Mouse (Mus musculus): ENCODE results near the gene Fgf15. TPM values are rescaled to one million over a fixed set of nuclear protein-coding genes. Genes with fewer than 3 reads are reported as not detected.

Fgf15 gene
- total and polyA plus RNA-seq, 3 experiments = not detected

DNA sequence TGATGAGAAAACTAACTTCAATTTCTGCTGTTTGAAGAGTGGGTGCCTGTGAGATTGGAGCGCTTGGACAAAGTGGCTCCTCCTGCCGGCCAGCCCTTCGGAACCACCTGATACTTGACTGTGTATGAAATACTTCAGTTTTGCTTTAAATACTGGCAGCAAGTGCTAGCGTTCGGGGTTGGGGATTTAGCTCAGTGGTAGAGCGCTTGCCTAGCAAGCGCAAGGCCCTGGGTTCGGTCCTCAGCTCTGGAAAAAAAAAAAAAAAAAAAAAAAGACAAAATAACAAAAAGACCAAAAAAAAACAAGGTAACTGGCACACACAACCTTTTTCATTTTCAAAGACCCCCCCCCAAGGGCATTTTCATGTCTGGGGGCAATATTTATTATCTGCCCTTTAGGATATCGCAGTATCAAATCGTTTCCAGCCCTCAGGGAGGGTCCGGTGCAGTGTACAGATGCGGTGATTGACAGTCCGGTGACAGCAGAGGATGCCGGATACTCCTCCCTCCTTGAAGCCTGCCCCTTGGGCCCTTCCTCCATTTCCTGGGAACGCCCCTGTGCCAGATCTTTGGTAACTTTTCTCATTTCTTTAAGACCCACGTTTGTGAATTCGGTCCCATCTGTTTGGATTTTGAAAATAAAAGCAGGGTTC is 18.1 kb downstream of the Fgf15 start:
- 5% methylated on average over 17 of the region's 17 CpGs for WGBS
- peak overlapping the region; percentile 92 for H3K4me3 ChIP-seq
- peak overlapping the region; percentile 97 for H3K27ac ChIP-seq
- intact Hi-C loops (cut with DNase I) = no loop called here
- H3K4me1 ChIP-seq (ENCODE audit: control insufficient read depth, insufficient read depth, low read length) = peaks cover 3% of the 10 kb centered on the region
- H3K79me2 ChIP-seq (replicated peaks; ENCODE audit: control insufficient read depth, insufficient read depth, low read length) = 0 out of 2 replicates have a peak, but pooled peaks cover 2% of the 10 kb centered on the region
- TF ChIP-seq CTCF (IDR thresholded peaks at IDR 0.05) = peak; percentile 50
- TF ChIP-seq EP300 (IDR thresholded peaks at IDR 0.05; ENCODE audit: insufficient read depth, low read depth, low read length) = no peak
- TF ChIP-seq POLR2A (IDR thresholded peaks at IDR 0.05; ENCODE audit: insufficient read depth, low read depth, low read length) = no peak
- no peaks in the 10 kb centered on the region for H3K27me3 ChIP-seq (ENCODE audit: control insufficient read depth, insufficient read depth, low read length)
- no peak overlapping the region for H3K9ac ChIP-seq (ENCODE audit: low read depth, low read length)
- no peaks in the 10 kb centered on the region for H3K36me3 ChIP-seq (ENCODE audit: control insufficient read depth, insufficient read depth, low read length)
- DNase-seq = peak in 1 of 2 experiments; percentile 26

DNA sequence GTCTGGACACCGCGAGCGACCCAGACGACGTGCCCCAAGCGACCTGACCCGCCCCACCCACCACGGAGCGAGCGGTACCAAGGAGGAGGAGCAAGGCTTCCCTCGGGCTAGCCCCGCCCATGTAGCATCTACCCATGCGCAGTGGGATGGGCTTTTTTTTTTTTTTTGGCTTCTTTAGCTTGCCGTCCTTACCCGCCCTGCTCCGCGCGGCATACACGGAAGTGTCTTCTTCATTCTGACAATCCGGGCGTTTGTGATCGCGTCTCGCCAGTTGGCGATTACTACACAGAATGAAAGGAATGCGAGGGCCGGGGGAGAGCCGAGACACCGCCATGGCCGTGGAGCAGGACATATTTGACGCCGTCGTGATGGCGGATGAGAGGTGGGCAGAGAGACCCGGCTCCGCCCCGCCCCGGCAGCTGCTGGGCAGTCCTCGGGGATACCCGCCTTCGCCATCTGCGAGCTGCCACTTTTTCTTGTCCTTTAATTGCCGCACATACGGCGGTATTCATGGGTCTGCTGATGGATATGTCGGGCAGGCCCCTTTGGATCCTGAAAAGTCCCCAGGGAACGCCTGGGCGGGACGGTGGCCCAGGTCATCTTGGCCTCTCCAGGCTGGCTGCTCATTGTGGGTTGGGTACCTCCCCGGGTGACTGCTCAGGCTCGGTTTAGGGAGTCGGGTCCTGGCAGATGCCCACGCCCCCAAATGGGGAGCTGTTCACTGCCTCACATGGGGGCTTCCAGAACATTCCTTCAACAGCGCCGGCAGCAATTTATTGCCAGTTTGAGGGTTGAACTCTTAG is 18.8 kb downstream of the Fgf15 start, which contains the start of gene LTO1:
LTO1 (plus strand) TSS at position 153 of the 803 bp plus-strand sequence.
- peak; percentile 92 to 93 for DNase-seq

DNA sequence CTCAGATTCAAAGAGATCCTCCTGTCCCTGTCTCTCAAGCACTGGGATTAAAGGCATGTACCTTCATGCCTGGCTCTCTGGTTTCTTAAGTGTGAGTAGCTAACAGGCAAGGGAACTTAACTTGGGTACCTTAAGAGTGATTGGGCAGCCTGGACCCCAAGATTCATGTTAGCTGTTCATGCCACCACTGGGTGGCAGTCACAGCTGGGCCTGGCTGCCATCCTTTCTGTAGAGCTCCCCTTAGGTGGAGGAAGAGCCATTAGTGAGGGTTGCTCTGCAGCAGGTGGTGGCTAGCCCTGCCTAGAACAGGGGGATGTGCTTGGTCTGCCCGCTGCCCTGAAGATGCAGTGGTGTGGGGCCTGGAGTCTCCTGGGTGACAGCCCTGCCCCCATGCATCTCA is 22.5 kb downstream of the Fgf15 start:
- no peak overlapping the region for H3K4me3 ChIP-seq
- H3K9ac ChIP-seq (ENCODE audit: low read depth, low read length) = no peak overlapping the region
- no peak for DNase-seq
- peaks cover 2% of the 10 kb centered on the region; the same call in 1 of the 2 replicates for H3K79me2 ChIP-seq (replicated peaks; ENCODE audit: control insufficient read depth, insufficient read depth, low read length)
- TF ChIP-seq POLR2A (IDR thresholded peaks at IDR 0.05; ENCODE audit: insufficient read depth, low read depth, low read length) (no peak), CTCF (IDR thresholded peaks at IDR 0.05) (peak; percentile 33)
- H3K27ac ChIP-seq = no peak overlapping the region
- no peaks in the 10 kb centered on the region for H3K36me3 ChIP-seq (ENCODE audit: control insufficient read depth, insufficient read depth, low read length)
- intact Hi-C loops (cut with DNase I) = no loop called here
- WGBS = 84% methylated on average over 1 of the region's 1 CpGs
- no peaks in the 10 kb centered on the region for H3K27me3 ChIP-seq (ENCODE audit: control insufficient read depth, insufficient read depth, low read length)
- peaks cover 3% of the 10 kb centered on the region for H3K4me1 ChIP-seq (ENCODE audit: control insufficient read depth, insufficient read depth, low read length)

More for the DNA sequence above, 18.8 kb downstream of the Fgf15 start, which contains the start of gene LTO1:
- peak; percentile 86 for TF ChIP-seq POLR2A (IDR thresholded peaks at IDR 0.05; ENCODE audit: insufficient read depth, low read depth, low read length)
- TF ChIP-seq EP300 (IDR thresholded peaks at IDR 0.05; ENCODE audit: insufficient read depth, low read depth, low read length) = peak; percentile 71
- no peak for TF ChIP-seq CTCF (IDR thresholded peaks at IDR 0.05)
- H3K27ac ChIP-seq = peak within 1 kb of the TSS; percentile 97
- peak within 1 kb of the TSS; percentile 92 for H3K4me3 ChIP-seq
- peaks cover 3% of the 10 kb centered on the region for H3K4me1 ChIP-seq (ENCODE audit: control insufficient read depth, insufficient read depth, low read length)
- no peaks in the 10 kb centered on the region for H3K27me3 ChIP-seq (ENCODE audit: control insufficient read depth, insufficient read depth, low read length)
- WGBS = under 1% methylated on average over 55 of the region's 55 CpGs
- 0 out of 2 replicates have a peak, but pooled peaks cover 2% of the 10 kb centered on the region for H3K79me2 ChIP-seq (replicated peaks; ENCODE audit: control insufficient read depth, insufficient read depth, low read length)
- no peaks in the 10 kb centered on the region for H3K36me3 ChIP-seq (ENCODE audit: control insufficient read depth, insufficient read depth, low read length)
- intact Hi-C loops (cut with DNase I) = no loop called here
- H3K9ac ChIP-seq (ENCODE audit: low read depth, low read length) = peak within 1 kb of the TSS; percentile 81

DNA sequence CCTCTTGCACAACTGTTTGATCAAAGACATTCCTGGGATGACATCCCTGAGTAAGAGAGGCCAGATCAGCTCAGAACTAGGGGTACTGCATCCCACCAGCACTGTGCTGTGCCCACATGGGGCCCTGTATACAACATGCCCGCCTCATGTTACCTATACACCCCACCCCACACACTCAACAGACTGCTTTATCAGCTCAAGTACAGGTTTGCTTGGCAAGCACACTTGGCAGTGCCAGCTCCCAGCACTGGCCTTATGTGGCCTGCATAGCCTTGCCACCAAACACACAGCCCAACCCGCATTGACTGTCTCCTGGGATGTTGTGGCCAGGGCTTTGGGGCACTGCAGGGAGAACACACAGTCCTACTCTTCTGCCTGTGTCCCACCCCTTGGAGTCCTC is 31.3 kb downstream of the Fgf15 start:
- Histone ChIP-seq H3K79me2 (replicated peaks; ENCODE audit: control insufficient read depth, insufficient read depth, low read length) (no peaks in the 10 kb centered on the region), H3K9ac (ENCODE audit: low read depth, low read length) (no peak overlapping the region), H3K4me3 (no peak overlapping the region), H3K36me3 (ENCODE audit: control insufficient read depth, insufficient read depth, low read length) (no peaks in the 10 kb centered on the region), H3K27me3 (ENCODE audit: control insufficient read depth, insufficient read depth, low read length) (no peaks in the 10 kb centered on the region), H3K4me1 (ENCODE audit: control insufficient read depth, insufficient read depth, low read length) (peaks cover 6% of the 10 kb centered on the region), H3K27ac (peak overlapping the region; percentile 43; the same call in 1 of the 2 replicates)
- intact Hi-C loops (cut with DNase I) = no loop called here
- 40% methylated on average over 2 of the region's 2 CpGs for WGBS
- DNase-seq = peak; percentile 47 to 71
- peak; percentile 62 for TF ChIP-seq EP300 (IDR thresholded peaks at IDR 0.05; ENCODE audit: insufficient read depth, low read depth, low read length)
- no peak for TF ChIP-seq POLR2A (IDR thresholded peaks at IDR 0.05; ENCODE audit: insufficient read depth, low read depth, low read length)

DNA sequence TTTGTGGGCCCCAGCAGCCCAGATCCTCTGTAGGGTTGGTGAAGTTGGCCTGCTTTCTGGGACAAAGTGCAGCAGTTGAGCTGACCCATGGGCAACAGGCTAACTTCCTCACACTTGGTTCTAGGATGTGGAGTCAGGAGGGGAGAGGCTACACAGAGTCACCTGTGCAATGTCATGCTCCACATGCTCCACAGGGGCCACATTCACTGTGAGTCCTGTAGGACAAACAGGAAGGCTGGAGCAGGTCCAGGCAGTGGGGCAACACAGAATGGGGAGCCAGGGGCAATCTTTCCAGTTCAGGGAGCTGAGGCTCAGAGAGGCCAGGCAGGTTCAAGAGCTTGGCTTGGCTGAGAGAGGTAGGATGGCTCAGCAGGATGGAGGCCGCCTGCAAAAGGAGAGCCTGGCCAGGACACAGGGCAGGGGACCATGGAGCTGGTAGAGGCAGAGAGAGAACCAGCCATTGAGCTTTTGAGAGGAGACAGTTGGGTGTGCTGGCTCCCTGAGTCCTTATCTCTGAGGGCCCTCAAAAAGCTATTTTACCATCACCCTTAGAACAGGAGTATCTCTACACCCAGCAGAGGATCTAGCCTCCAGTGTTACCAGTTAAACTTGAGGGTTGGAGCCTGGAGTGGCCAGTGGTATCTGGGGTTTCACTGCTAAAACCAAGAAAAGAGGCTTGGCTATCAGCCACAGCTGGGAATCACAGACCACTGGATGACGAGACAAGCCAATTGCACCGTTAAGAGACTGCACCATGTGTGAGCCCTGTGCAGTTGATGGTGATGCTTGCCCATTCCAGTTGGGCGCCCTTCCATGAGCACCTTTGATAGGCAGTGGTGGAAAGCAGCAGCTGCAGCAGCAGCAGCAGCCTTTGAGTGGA is 31.9 kb downstream of the Fgf15 start:
- no peak overlapping the region for H3K9ac ChIP-seq (ENCODE audit: low read depth, low read length)
- DNase-seq = peak in 1 of 2 experiments; percentile 17
- no peaks in the 10 kb centered on the region for H3K79me2 ChIP-seq (replicated peaks; ENCODE audit: control insufficient read depth, insufficient read depth, low read length)
- WGBS = 62% methylated on average over 4 of the region's 4 CpGs
- peaks cover 6% of the 10 kb centered on the region for H3K4me1 ChIP-seq (ENCODE audit: control insufficient read depth, insufficient read depth, low read length)
- TF ChIP-seq EP300 (IDR thresholded peaks at IDR 0.05; ENCODE audit: insufficient read depth, low read depth, low read length) (no peak), CTCF (IDR thresholded peaks at IDR 0.05) (no peak)
- no peaks in the 10 kb centered on the region for H3K36me3 ChIP-seq (ENCODE audit: control insufficient read depth, insufficient read depth, low read length)
- H3K27ac ChIP-seq = peak overlapping the region; percentile 43
- H3K4me3 ChIP-seq = no peak overlapping the region
- intact Hi-C loops (cut with DNase I) = no loop called here
- H3K27me3 ChIP-seq (ENCODE audit: control insufficient read depth, insufficient read depth, low read length) = no peaks in the 10 kb centered on the region
